Mouse (Mus musculus) liver, postnatal 0 days (tissue): ENCODE results near the gene Ess2. TPM values are rescaled to one million over a fixed set of nuclear protein-coding genes. Genes with fewer than 3 reads are reported as not detected.

Source experiments
- ATAC-seq: fragments of 200-750 bp; cut with Nextera tagmentation; 2 replicates; pipeline ENCODE4 v1.8.0; 2017; ENCODE audit warnings: mild to moderate bottlenecking, moderate library complexity
- DNase-seq: peaks from one replicate; pipeline ENCODE4 v3.0.0-alpha.2; 2016
- H3K27ac ChIP-seq: fragments of 300-500 bp; sonication (generic); 2 replicates; pipeline ENCODE4 v1.5.1; 2014; ENCODE audit warnings: antibody characterized with exemption, moderate library complexity, mild to moderate bottlenecking, low read depth
- H3K27me3 ChIP-seq: fragments of 300-500 bp; sonication (generic); 2 replicates; pipeline ENCODE4 v1.6.1; 2014; ENCODE audit warnings: low read length, control low read depth, mixed read lengths; ENCODE audit not compliant: insufficient read depth
- H3K36me3 ChIP-seq: fragments of 300-500 bp; sonication (generic); replicated peaks from 2 replicates; pipeline ENCODE4 v1.6.1; 2014; ENCODE audit warnings: mild to moderate bottlenecking, control low read depth, low read length, moderate library complexity, mixed read lengths; ENCODE audit not compliant: insufficient read depth
- H3K4me1 ChIP-seq: fragments of 300-500 bp; sonication (generic); 2 replicates; pipeline ENCODE4 v1.6.1; 2014; ENCODE audit warnings: antibody characterized with exemption, mild to moderate bottlenecking, control low read depth; ENCODE audit not compliant: insufficient read depth
- H3K4me2 ChIP-seq: fragments of 300-500 bp; sonication (generic); 2 replicates; pipeline ENCODE4 v1.6.1; 2014; ENCODE audit warnings: low read depth, mild to moderate bottlenecking, low read length, moderate library complexity, mixed read lengths
- H3K4me3 ChIP-seq: fragments of 300-500 bp; sonication (generic); 2 replicates; pipeline ENCODE4 v1.5.1; 2014; ENCODE audit warnings: low read depth, low read length
- H3K9ac ChIP-seq: fragments of 300-500 bp; sonication (generic); replicated peaks from 2 replicates; pipeline ENCODE4 v1.6.1; 2014; ENCODE audit warnings: mild to moderate bottlenecking, moderate library complexity
- H3K9me3 ChIP-seq: fragments of 300-500 bp; sonication (generic); 2 replicates; pipeline ENCODE4 v1.6.1; 2016; ENCODE audit warnings: mild to moderate bottlenecking, control low read depth, low read length, mixed read lengths
- CTCF ChIP-seq: sonication (generic); IDR thresholded peaks from 2 replicates; pipeline ENCODE4 v1.5.1; 2016; ENCODE audit warnings: antibody characterized with exemption, low read depth
- EP300 ChIP-seq: IDR thresholded peaks from 2 replicates; pipeline ENCODE4 v1.6.1; 2016; ENCODE audit warnings: antibody characterized with exemption, low read depth, mild to moderate bottlenecking
- WGBS: fragments of 180-500 bp; shearing (Covaris S2); extraction: QIAGEN DNeasy Blood & Tissue Kit; methylation state at CpG from one replicate; pipeline ENCODE4 v1.1.7; 2014; ENCODE audit not compliant: insufficient replicate concordance; 5-methylcytosine and 5-hydroxymethylcytosine counted together
- polyA plus RNA-seq: library from polyadenylated mRNA; unstranded; fragments of >200 nt; fragmentation: Nextera tagmentation; extraction: Ambion mirVana; gene quantifications from 2 replicates; pipeline ENCODE4 v1.2.1, GENCODE M21; 2015

The Ess2 gene
- polyA plus RNA-seq, 1 experiment from 2014 or later, result 6.6 TPM

DNA sequence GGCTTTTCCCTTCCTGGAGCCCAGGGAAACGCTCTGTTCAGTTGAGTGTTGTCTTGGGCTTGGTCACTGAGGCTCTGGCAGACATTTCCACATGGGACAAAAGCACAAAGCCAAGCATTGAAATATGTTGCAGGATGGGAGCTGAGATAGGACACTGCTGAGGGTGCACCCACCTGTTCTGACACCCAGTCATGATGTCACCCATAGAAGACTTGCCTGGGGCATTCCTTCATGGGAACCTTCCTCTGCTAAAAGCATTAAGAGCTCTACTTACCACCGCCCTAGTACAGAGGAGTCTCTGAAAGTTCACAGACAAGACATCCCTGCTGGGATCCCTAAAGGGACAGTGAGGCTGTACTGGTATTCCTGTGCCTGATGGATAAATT lies 20.8 kb downstream of the Ess2 start:
- Histone ChIP-seq H3K9me3 (no peaks in the 10 kb centered on the region), H3K4me1 (peaks cover 24% of the 10 kb centered on the region), H3K9ac (peak overlapping the region; percentile 99), H3K27me3 (no peaks in the 10 kb centered on the region), H3K4me3 (peak overlapping the region; percentile 100), H3K27ac (peak overlapping the region; percentile 98; the same call in 1 of the 2 replicates), H3K36me3 (no peaks in the 10 kb centered on the region), H3K4me2 (peak overlapping the region; percentile 94)
- DNase-seq (no peak), ATAC-seq (no peak)
- WGBS, result 56% methylated on average over 2 of the region's 2 CpGs
- TF ChIP-seq CTCF (no peak), EP300 (no peak)

DNA sequence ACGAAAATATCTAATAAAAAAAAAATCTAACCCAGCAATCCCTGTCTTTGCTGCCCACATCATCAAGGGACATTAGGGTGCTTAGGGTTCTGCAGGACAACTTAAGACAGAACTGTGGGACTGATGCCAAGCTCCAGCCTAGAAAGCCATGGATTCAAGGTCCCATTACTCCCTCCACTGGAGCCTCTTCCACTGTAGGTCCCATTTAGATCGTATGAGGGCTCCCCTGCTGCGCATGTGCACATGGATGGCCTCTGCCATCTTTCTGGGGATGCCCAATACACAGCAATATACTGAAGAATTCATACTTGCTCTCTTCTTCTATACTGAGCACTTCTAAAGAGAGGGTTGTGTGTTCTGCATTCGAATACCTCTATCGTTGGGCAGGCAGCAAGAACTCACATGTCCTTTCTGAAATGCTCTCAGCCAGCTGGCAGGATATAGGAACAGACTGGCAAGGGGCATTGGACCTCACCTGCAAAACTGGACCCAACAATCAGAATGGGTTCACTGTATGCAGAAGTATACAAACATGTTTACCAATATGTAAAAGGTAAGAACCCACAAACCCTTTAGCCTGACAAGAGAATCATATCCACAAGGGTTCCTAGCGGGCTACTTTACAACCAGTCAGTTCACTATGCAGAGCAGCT lies 21.3 kb downstream of the Ess2 start:
- no peaks in the 10 kb centered on the region for H3K36me3 ChIP-seq
- H3K4me1 ChIP-seq, result peaks cover 24% of the 10 kb centered on the region
- WGBS, result 80% methylated on average over 6 of the region's 6 CpGs
- H3K4me2 ChIP-seq, result peak overlapping the region; percentile 94
- H3K27ac ChIP-seq, result 0 out of 2 replicates have a peak overlapping the region, but pooled peaks have one; percentile 98
- no peak for ATAC-seq
- H3K9me3 ChIP-seq, result no peaks in the 10 kb centered on the region
- TF ChIP-seq CTCF, result no peak
- no peak for TF ChIP-seq EP300
- DNase-seq, result no peak
- H3K9ac ChIP-seq, result peak overlapping the region; percentile 99; the same call in 1 of the 2 replicates
- peak overlapping the region; percentile 100; the same call in 1 of the 2 replicates for H3K4me3 ChIP-seq
- H3K27me3 ChIP-seq, result no peaks in the 10 kb centered on the region

GRCm38 (mm10) chr16:17884116-17884515 lies 27.0 kb downstream of the Ess2 start:
- no peak overlapping the region for H3K4me3 ChIP-seq
- ATAC-seq, result peak; percentile 49; the same call in 1 of the 2 replicates
- 76% methylated on average over 6 of the region's 6 CpGs for WGBS

DNA sequence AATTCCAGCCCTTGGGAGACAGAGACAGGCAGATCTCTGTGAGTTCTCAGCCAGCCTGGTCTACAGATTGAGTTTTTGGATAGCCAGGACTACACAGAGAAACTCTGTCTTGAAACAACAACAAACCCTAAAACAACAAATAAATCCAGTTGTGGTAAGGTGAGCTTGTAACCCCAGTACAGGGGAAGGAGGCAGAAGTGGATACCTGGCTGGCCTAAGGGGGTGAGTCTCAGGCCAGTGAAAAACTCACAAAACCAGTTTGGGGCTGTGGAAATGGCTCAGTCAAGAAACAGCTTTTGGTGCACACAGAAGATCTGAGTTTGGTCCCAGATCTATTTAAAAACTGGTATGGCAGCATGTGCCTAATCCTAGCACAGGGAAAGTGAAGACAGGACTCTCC lies 29.0 kb downstream of the Ess2 start:
- ATAC-seq (no peak), DNase-seq (no peak)
- Histone ChIP-seq H3K4me1 (peaks cover 21% of the 10 kb centered on the region), H3K9ac (no peak overlapping the region), H3K27me3 (no peaks in the 10 kb centered on the region), H3K4me2 (no peak overlapping the region), H3K4me3 (no peak overlapping the region), H3K36me3 (peaks cover 2% of the 10 kb centered on the region), H3K9me3 (no peaks in the 10 kb centered on the region), H3K27ac (no peak overlapping the region)
- TF ChIP-seq EP300, result no peak
- no peak for TF ChIP-seq CTCF

More at GRCm38 (mm10) chr16:17884116-17884515, 27.0 kb downstream of the Ess2 start:
- no peaks in the 10 kb centered on the region for H3K9me3 ChIP-seq
- no peak for TF ChIP-seq EP300
- TF ChIP-seq CTCF, result no peak
- no peak for DNase-seq
- 0 out of 2 replicates have a peak overlapping the region, but pooled peaks have one; percentile 11 for H3K27ac ChIP-seq
- no peak overlapping the region for H3K9ac ChIP-seq
- peaks cover 21% of the 10 kb centered on the region for H3K4me1 ChIP-seq
- no peaks in the 10 kb centered on the region; the same call in 1 of the 2 replicates for H3K36me3 ChIP-seq
- H3K27me3 ChIP-seq, result no peaks in the 10 kb centered on the region
- no peak overlapping the region for H3K4me2 ChIP-seq

DNA sequence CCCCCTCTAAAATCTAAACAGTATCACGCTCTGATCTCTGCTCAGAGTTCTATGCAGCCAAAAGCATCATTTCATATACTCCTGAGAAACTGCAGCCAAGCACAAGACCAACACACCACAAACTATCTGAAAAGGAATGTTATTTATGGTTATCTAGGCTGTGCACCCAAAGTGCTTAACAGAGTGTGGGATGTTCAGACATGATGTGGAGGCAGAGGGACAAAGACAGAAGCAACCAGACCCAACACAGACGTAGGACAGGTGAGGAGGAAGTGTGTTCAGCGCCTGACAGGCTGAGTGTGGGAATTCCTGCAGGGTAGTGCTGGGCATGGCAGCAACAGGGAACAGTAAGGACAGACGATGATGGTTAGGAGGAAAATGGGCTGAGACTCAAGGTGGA lies 31.6 kb downstream of the Ess2 start:
- DNase-seq (no peak), ATAC-seq (no peak)
- TF ChIP-seq EP300 (no peak), CTCF (no peak)
- Histone ChIP-seq H3K4me3 (no peak overlapping the region), H3K9ac (no peak overlapping the region), H3K27ac (no peak overlapping the region), H3K4me1 (peaks cover 18% of the 10 kb centered on the region), H3K4me2 (no peak overlapping the region), H3K9me3 (no peaks in the 10 kb centered on the region), H3K36me3 (peaks cover 4% of the 10 kb centered on the region), H3K27me3 (no peaks in the 10 kb centered on the region)
- WGBS, result 89% methylated on average over 4 of the region's 4 CpGs

- DNase-seq (no peak), ATAC-seq (no peak)
- Histone ChIP-seq H3K9ac (no peak overlapping the region), H3K27ac (no peak overlapping the region), H3K36me3 (peaks cover 13% of the 10 kb centered on the region), H3K4me3 (no peak overlapping the region), H3K4me1 (peaks cover 11% of the 10 kb centered on the region; the same call in 1 of the 2 replicates), H3K9me3 (no peaks in the 10 kb centered on the region), H3K4me2 (no peak overlapping the region), H3K27me3 (no peaks in the 10 kb centered on the region)
- no peak for TF ChIP-seq CTCF
- no peak for TF ChIP-seq EP300
- WGBS, result 83% methylated on average over 1 of the region's 1 CpGs
Measured at GRCm38 (mm10) chr16:17876096-17876495, 35.1 kb downstream of the Ess2 start.
